ENCODE assay signal across 29 mouse cellular contexts in the genomic region with DNA sequence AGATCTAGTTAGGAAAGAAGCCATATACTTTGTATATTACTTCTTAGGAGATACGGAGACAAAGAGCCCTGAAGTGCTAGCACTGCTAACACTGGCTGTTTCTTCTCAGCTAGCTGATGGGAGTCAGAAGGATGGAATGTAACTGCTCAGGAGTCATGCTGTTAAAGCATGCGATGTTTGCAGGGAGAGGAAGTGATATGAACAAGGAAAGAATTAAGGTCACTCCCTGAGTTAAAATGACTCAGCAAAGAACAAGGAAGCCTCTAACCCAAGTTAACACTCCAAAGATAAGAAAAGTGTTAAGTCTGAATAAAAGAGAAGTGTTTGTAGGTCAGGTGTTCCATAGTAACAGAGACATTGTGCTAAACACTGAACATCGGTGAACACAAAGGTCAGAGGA.
DNase-seq lines count a peak whose midpoint lies in the region; ATAC-seq and TF ChIP-seq lines count a peak whose summit lies in the region.
"Had no signal": no experiment of that assay in that cellular context is flagged by ENCODE, and none has a peak within 500 bp of the region (broad histone marks: within the 10 kb centered on the region; RNA-seq: fewer than 3 reads in every experiment).

No protein-coding gene starts in this region.

- H3K4me2 ChIP-seq in stomach, postnatal 0 days (replicated peaks; ENCODE audit: low read depth) = no peak overlapping the region
- no peak overlapping the region for H3K4me2 ChIP-seq in neural tube, embryonic 15.5 days
- H3K4me2 ChIP-seq in forebrain, postnatal 0 days (ENCODE audit: low read depth) = no peak overlapping the region
- H3K4me2 ChIP-seq: embryonic facial prominence, embryonic 15.5 days; forebrain, embryonic 15.5 days; heart, embryonic 15.5 days; hindbrain, embryonic 12.5 days; kidney, embryonic 15.5 days; limb, embryonic 12.5 days; liver, embryonic 15.5 days; lung, embryonic 15.5 days had no signal

- TF ChIP-seq EP300 in stomach, postnatal 0 days (optimal IDR thresholded peaks at IDR 0.05) = no peak

- H3K36me3 ChIP-seq in stomach, postnatal 0 days (ENCODE audit: control insufficient read depth, insufficient read depth, low read length) = no peaks in the 10 kb centered on the region
- no peaks in the 10 kb centered on the region for H3K36me3 ChIP-seq in neural tube, embryonic 15.5 days
- no peaks in the 10 kb centered on the region for H3K36me3 ChIP-seq in forebrain, postnatal 0 days (ENCODE audit: insufficient read depth)
- H3K36me3 ChIP-seq: embryonic facial prominence, embryonic 10.5 days; embryonic facial prominence, embryonic 15.5 days; forebrain, embryonic 15.5 days; heart, embryonic 10.5 days; heart, embryonic 15.5 days; hindbrain, embryonic 12.5 days; kidney, embryonic 15.5 days; limb, embryonic 12.5 days; liver, embryonic 15.5 days; lung, embryonic 15.5 days had no signal

- TF ChIP-seq CTCF in stomach, postnatal 0 days (IDR thresholded peaks at IDR 0.05; ENCODE audit: low read depth) = no peak
- TF ChIP-seq CTCF in forebrain, postnatal 0 days (IDR thresholded peaks at IDR 0.05; ENCODE audit: low read depth) = no peak

- H3K27me3 ChIP-seq in stomach, postnatal 0 days (ENCODE audit: control insufficient read depth, insufficient read depth, low read length) = no peaks in the 10 kb centered on the region
- H3K27me3 ChIP-seq in neural tube, embryonic 15.5 days (replicated peaks) = no peaks in the 10 kb centered on the region
- no peaks in the 10 kb centered on the region for H3K27me3 ChIP-seq in forebrain, postnatal 0 days (ENCODE audit: insufficient read depth, low read length)
- H3K27me3 ChIP-seq: CH12.LX; embryonic facial prominence, embryonic 15.5 days; forebrain, embryonic 15.5 days; heart, embryonic 15.5 days; hindbrain, embryonic 12.5 days; kidney, embryonic 15.5 days; limb, embryonic 12.5 days; liver, embryonic 15.5 days; lung, embryonic 15.5 days had no signal

- H3K4me3 ChIP-seq in stomach, postnatal 0 days (ENCODE audit: low read depth, low read length) = no peak overlapping the region
- H3K4me3 ChIP-seq in neural tube, embryonic 15.5 days (replicated peaks) = no peak overlapping the region
- H3K4me3 ChIP-seq in forebrain, postnatal 0 days (ENCODE audit: low read depth, low read length) = no peak overlapping the region
- H3K4me3 ChIP-seq: embryonic facial prominence, embryonic 10.5 days; embryonic facial prominence, embryonic 15.5 days; forebrain, embryonic 15.5 days; heart, embryonic 10.5 days; heart, embryonic 15.5 days; hindbrain, embryonic 12.5 days; kidney, embryonic 15.5 days; limb, embryonic 12.5 days; liver, embryonic 15.5 days; lung, embryonic 15.5 days had no signal

- H3K27ac ChIP-seq in stomach, postnatal 0 days (replicated peaks) = no peak overlapping the region
- H3K27ac ChIP-seq in neural tube, embryonic 15.5 days (replicated peaks) = no peak overlapping the region
- H3K27ac ChIP-seq in forebrain, postnatal 0 days (ENCODE audit: low read depth, low read length) = no peak overlapping the region
- H3K27ac ChIP-seq: embryonic facial prominence, embryonic 10.5 days; embryonic facial prominence, embryonic 15.5 days; forebrain, embryonic 15.5 days; heart, embryonic 10.5 days; heart, embryonic 15.5 days; hindbrain, embryonic 12.5 days; hindbrain, postnatal 0 days; kidney, embryonic 15.5 days; limb, embryonic 12.5 days; liver, embryonic 15.5 days; lung, embryonic 15.5 days; macrophage had no signal

- no peaks in the 10 kb centered on the region for H3K9me3 ChIP-seq in stomach, postnatal 0 days (ENCODE audit: control insufficient read depth, low read length)
- no peaks in the 10 kb centered on the region for H3K9me3 ChIP-seq in neural tube, embryonic 15.5 days (replicated peaks)
- no peaks in the 10 kb centered on the region for H3K9me3 ChIP-seq in forebrain, postnatal 0 days (ENCODE audit: low read length)
- H3K9me3 ChIP-seq: embryonic facial prominence, embryonic 10.5 days; embryonic facial prominence, embryonic 15.5 days; forebrain, embryonic 15.5 days; heart, embryonic 10.5 days; heart, embryonic 15.5 days; hindbrain, embryonic 12.5 days; kidney, embryonic 15.5 days; limb, embryonic 12.5 days; liver, embryonic 15.5 days; lung, embryonic 15.5 days had no signal

- WGBS in stomach, postnatal 0 days = 34% methylated on average over 3 of the region's 3 CpGs
- 64% methylated on average over 3 of the region's 3 CpGs for WGBS in neural tube, embryonic 15.5 days
- 71% methylated on average over 3 of the region's 3 CpGs for WGBS in forebrain, postnatal 0 days

- no peaks in the 10 kb centered on the region for H3K4me1 ChIP-seq in stomach, postnatal 0 days (replicated peaks; ENCODE audit: control insufficient read depth, insufficient read depth)
- no peaks in the 10 kb centered on the region for H3K4me1 ChIP-seq in neural tube, embryonic 15.5 days
- H3K4me1 ChIP-seq in forebrain, postnatal 0 days (ENCODE audit: insufficient read depth) = no peaks in the 10 kb centered on the region
- H3K4me1 ChIP-seq: embryonic facial prominence, embryonic 10.5 days; embryonic facial prominence, embryonic 15.5 days; forebrain, embryonic 15.5 days; heart, embryonic 10.5 days; heart, embryonic 15.5 days; hindbrain, embryonic 12.5 days; kidney, embryonic 15.5 days; limb, embryonic 12.5 days; liver, embryonic 15.5 days; lung, embryonic 15.5 days had no signal

- peak; percentile 50 for ATAC-seq in common myeloid progenitor, adult 5-6 weeks (replicated peaks; ENCODE audit: low read depth, poor library complexity, severe bottlenecking)
- ATAC-seq in stomach, postnatal 0 days (ENCODE audit: low FRiP score, low TSS enrichment) = peak; percentile 92
- no peak for ATAC-seq in neural tube, embryonic 15.5 days (ENCODE audit: low FRiP score)
- ATAC-seq in forebrain, postnatal 0 days = no peak
- ATAC-seq: forebrain, embryonic 15.5 days; hindbrain, postnatal 0 days had no signal

- H3K9ac ChIP-seq in stomach, postnatal 0 days (ENCODE audit: low read length) = no peak overlapping the region
- H3K9ac ChIP-seq in neural tube, embryonic 15.5 days (replicated peaks) = no peak overlapping the region
- H3K9ac ChIP-seq in forebrain, postnatal 0 days = no peak overlapping the region
- H3K9ac ChIP-seq: embryonic facial prominence, embryonic 15.5 days; forebrain, embryonic 15.5 days; heart, embryonic 15.5 days; hindbrain, embryonic 12.5 days; kidney, embryonic 15.5 days; limb, embryonic 12.5 days; liver, embryonic 15.5 days; lung, embryonic 15.5 days had no signal

- DNase-seq in lung, postnatal 25 days (ENCODE audit: low spot score) = peak; percentile 1
- DNase-seq in lung, postnatal 14 days = no peak
- DNase-seq in MEL-GATA-1-ER (ENCODE audit: extremely low read depth, low read depth) = peak; percentile 3
- no peak for DNase-seq in stomach, postnatal 0 days (ENCODE audit: low spot score)
- no peak for DNase-seq in frontal cortex, postnatal 10 days (ENCODE audit: low spot score in 2 of 2)
- no peak for DNase-seq in forebrain, postnatal 0 days
- DNase-seq: cerebellum, adult 2 months; cerebellum, postnatal 14 days; gastrocnemius, postnatal 25 days; heart, adult 11 months; kidney, adult 11 months; kidney, postnatal 25 days; midbrain, embryonic 14.5 days; retina, postnatal 1 day had no signal

Comparison
In these comparisons a context has a peak if more than half of its experiments do, and no peak if none do; other contexts are left out.
1. DNase-seq: peak in lung, postnatal 25 days (single experiment) and MEL-GATA-1-ER (single experiment); none in lung, postnatal 14 days (single experiment), stomach, postnatal 0 days (single experiment), frontal cortex, postnatal 10 days (0 of 2) and forebrain, postnatal 0 days (single experiment).
2. ATAC-seq: peak in common myeloid progenitor, adult 5-6 weeks (single experiment) and stomach, postnatal 0 days (single experiment); none in neural tube, embryonic 15.5 days (single experiment) and forebrain, postnatal 0 days (single experiment).